15 mouse cellular contexts compared by ENCODE assay signal in the genomic region with DNA sequence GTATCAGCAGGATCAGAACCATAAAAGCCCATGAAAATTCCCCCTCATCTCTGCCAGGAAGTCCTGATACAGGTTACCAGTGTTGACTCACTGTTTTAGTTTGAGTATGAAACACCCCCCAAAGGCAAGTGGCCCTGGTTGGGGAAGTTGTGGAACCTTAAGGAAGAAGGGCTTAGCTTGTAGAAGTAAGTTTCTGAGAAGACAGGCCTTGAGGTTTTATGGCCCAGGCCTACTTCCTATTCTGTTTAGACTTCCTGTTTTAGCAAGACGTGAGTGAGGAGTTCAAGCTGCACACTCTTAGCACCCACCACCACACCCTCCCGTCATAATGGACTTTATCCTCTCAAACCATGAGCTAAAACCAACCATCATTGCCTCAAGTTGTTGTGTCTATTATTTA. TPM values are rescaled to one million over a fixed set of nuclear protein-coding genes. Genes with fewer than 3 reads are reported as not detected.
DNase-seq lines count a peak whose midpoint lies in the region; ATAC-seq and TF ChIP-seq lines count a peak whose summit lies in the region.
"Had no signal": no experiment of that assay in that cellular context is flagged by ENCODE, and none has a peak within 500 bp of the region (broad histone marks: within the 10 kb centered on the region; RNA-seq: fewer than 3 reads in every experiment).

No protein-coding gene starts in this region.

- H3K4me3 ChIP-seq in thymus, adult 2 months (ENCODE audit: control insufficient read depth, insufficient read depth, low read length): no peak overlapping the region
- H3K4me3 ChIP-seq: embryonic facial prominence, embryonic 12.5 days; hindbrain, embryonic 15.5 days; limb, embryonic 12.5 days had no signal

- H3K27ac ChIP-seq in thymus, adult 2 months (ENCODE audit: control insufficient read depth, insufficient read depth, low read length): no peak overlapping the region
- H3K27ac ChIP-seq: embryonic facial prominence, embryonic 12.5 days; hindbrain, embryonic 15.5 days; limb, embryonic 12.5 days had no signal

- H3K27me3 ChIP-seq in thymus, adult 2 months (ENCODE audit: control insufficient read depth, insufficient read depth, low read length): no peaks in the 10 kb centered on the region
- H3K27me3 ChIP-seq: embryonic facial prominence, embryonic 12.5 days; limb, embryonic 12.5 days had no signal

- WGBS in thymus, adult 2 months: 21% methylated on average over 2 of the region's 2 CpGs

- peaks cover 12% of the 10 kb centered on the region for H3K4me1 ChIP-seq in thymus, adult 2 months (replicated peaks; ENCODE audit: control insufficient read depth, insufficient read depth, low read length)
- H3K4me1 ChIP-seq: hindbrain, embryonic 15.5 days; limb, embryonic 12.5 days had no signal

- DNase-seq in thymus, adult 2 months: peak; percentile 20
- DNase-seq in thymus, adult 18-20 months: no peak
- peak; percentile 31 for DNase-seq in naive thymus-derived CD4-positive, alpha-beta T cell, adult 2 months (ENCODE audit: low read depth)
- DNase-seq in right cerebral cortex, postnatal 25 days: no peak
- DNase-seq in neural tube, embryonic 10.5 days (ENCODE audit: extremely low spot score, low spot score): no peak
- no peak for DNase-seq in lung, postnatal 4 days
- DNase-seq: cerebellum, adult 18-20 months; forebrain, postnatal 0 days; heart, postnatal 10 days; kidney, adult 9 months; lung, embryonic 14.5 days had no signal

- ATAC-seq in common myeloid progenitor, adult 5-6 weeks (replicated peaks; ENCODE audit: low read depth, poor library complexity, severe bottlenecking): peak; percentile 81
- ATAC-seq: forebrain, postnatal 0 days had no signal

- no peaks in the 10 kb centered on the region for H3K36me3 ChIP-seq in thymus, adult 2 months (ENCODE audit: control insufficient read depth, insufficient read depth, low read length)
- H3K36me3 ChIP-seq: embryonic facial prominence, embryonic 12.5 days; hindbrain, embryonic 15.5 days; limb, embryonic 12.5 days had no signal

- TF ChIP-seq POLR2A in thymus, adult 2 months (IDR thresholded peaks at IDR 0.05; ENCODE audit: control insufficient read depth, extremely low read depth, insufficient read depth, low read length, poor library complexity): no peak

- TF ChIP-seq CTCF in thymus, adult 2 months (IDR thresholded peaks at IDR 0.05; ENCODE audit: borderline replicate concordance, control insufficient read depth, extremely low read depth, insufficient read depth, low read length, poor library complexity): no peak

RNA-seq across cellular contexts. Expression of gene Slco3a1, which starts 57.4 kb away (rescaled TPM):
- polyA plus RNA-seq in thymus, adult 2 months (2012; rRNA removed): 86.0 and 94.3 TPM in 2 replicates
- total RNA-seq in common myeloid progenitor, adult 5-6 weeks (2017): 27.9 and 36.4 TPM in 2 replicates

Comparison
In these comparisons a context has a peak if more than half of its experiments do, and no peak if none do; other contexts are left out.
1. DNase-seq: peak in thymus, adult 2 months (single experiment) and naive thymus-derived CD4-positive, alpha-beta T cell, adult 2 months (single experiment); none in thymus, adult 18-20 months (0 of 2), right cerebral cortex, postnatal 25 days (single experiment), neural tube, embryonic 10.5 days (single experiment) and lung, postnatal 4 days (0 of 2).